In the genomic region with DNA sequence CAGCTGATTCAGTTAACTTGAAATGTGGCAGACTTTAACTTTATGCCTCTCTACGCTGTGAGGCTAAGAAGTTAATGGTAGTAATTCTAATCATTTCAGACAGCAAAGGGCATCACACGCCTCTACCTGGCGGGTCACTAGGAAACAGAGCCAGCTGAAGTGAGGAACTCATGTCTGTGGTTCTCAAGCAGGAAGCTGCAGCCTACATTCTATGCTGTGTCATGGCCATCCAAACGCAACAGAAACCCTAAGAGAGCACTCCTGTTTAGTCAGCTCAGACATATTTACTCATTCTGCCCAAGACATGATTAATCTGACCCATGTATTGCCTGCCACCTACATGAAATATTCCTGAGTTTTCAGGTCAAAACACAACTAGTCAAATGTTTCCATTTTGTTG, we compare ENCODE assay signal across 16 mouse cellular contexts. TPM values are rescaled to one million over a fixed set of nuclear protein-coding genes. Genes with fewer than 3 reads are reported as not detected.
"Had no signal": no experiment of that assay in that cellular context is flagged by ENCODE, and none has a peak within 500 bp of the region (broad histone marks: within the 10 kb centered on the region; RNA-seq: fewer than 3 reads in every experiment).

No protein-coding gene starts in this region.

RNA-seq across cellular contexts. Expression of a gene that starts 24.7 kb away (rescaled TPM):
- total RNA-seq: heart, postnatal 25 days; hindbrain, postnatal 0 days; layer of hippocampus, adult 18-20 months; layer of hippocampus, adult 2 months; layer of hippocampus, postnatal 36 days; left cerebral cortex, adult 18-20 months had no signal

RNA-seq across cellular contexts. Expression of a gene that starts 51.8 kb away (rescaled TPM):
- total RNA-seq: heart, postnatal 10 days; heart, postnatal 14 days; heart, postnatal 25 days; heart, postnatal 36 days; heart, postnatal 4 days; hindbrain, postnatal 0 days; layer of hippocampus, adult 18-20 months; layer of hippocampus, adult 2 months; layer of hippocampus, adult 8-10 months; layer of hippocampus, postnatal 10 days; layer of hippocampus, postnatal 14 days; layer of hippocampus, postnatal 25 days; layer of hippocampus, postnatal 36 days; left cerebral cortex, adult 18-20 months; left cerebral cortex, adult 2 months; left cerebral cortex, adult 8-10 months had no signal

RNA-seq across cellular contexts. Expression of a gene that starts 54.1 kb away (rescaled TPM):
- total RNA-seq: heart, postnatal 10 days; heart, postnatal 14 days; heart, postnatal 25 days; heart, postnatal 36 days; heart, postnatal 4 days; hindbrain, postnatal 0 days; layer of hippocampus, adult 18-20 months; layer of hippocampus, adult 2 months; layer of hippocampus, adult 8-10 months; layer of hippocampus, postnatal 10 days; layer of hippocampus, postnatal 14 days; layer of hippocampus, postnatal 25 days; layer of hippocampus, postnatal 36 days; left cerebral cortex, adult 18-20 months; left cerebral cortex, adult 2 months; left cerebral cortex, adult 8-10 months had no signal
